Mouse (Mus musculus): Measurements from ENCODE around the gene Nfya. TPM values are rescaled to one million over a fixed set of nuclear protein-coding genes. Genes with fewer than 3 reads are reported as not detected.
"Not testable (repeated sequence)": the region's sequence is repeated elsewhere in the genome, so short reads cannot be mapped to it uniquely, and the experiment has no call there.

Gene Nfya
- polyA plus RNA-seq, 1 experiment from 2014 or later = 11.6 TPM

DNA sequence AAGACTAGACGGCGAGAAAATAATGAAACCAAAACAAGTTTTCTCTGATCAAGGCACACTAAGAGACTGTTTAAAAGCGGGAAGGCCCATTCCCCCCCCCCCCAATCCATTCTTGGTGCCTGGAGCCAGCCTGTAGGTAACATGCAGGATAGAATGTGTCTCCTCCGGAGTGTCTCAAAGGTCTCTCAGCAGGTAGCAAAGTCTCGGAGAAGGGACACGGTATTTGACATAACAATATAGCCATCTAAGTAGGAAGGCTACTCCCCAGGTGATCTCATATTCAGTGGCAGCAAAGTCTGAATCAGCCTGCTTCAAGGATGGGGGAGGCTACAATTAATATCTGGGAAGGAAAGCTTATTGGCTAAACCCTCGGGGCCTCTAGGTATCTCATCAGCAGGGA lies 56.7 kb downstream of the Nfya start:
- H3K4me2 ChIP-seq; H3K9me3 ChIP-seq; H3K36me3 ChIP-seq; H3K27ac ChIP-seq (replicated peaks); H3K9ac ChIP-seq; ATAC-seq (ENCODE audit: low FRiP score, low read depth); H3K4me3 ChIP-seq; H3K27me3 ChIP-seq; H3K4me1 ChIP-seq (replicated peaks): not testable (repeated sequence)
- WGBS = 63% methylated on average over 7 of the region's 7 CpGs

DNA sequence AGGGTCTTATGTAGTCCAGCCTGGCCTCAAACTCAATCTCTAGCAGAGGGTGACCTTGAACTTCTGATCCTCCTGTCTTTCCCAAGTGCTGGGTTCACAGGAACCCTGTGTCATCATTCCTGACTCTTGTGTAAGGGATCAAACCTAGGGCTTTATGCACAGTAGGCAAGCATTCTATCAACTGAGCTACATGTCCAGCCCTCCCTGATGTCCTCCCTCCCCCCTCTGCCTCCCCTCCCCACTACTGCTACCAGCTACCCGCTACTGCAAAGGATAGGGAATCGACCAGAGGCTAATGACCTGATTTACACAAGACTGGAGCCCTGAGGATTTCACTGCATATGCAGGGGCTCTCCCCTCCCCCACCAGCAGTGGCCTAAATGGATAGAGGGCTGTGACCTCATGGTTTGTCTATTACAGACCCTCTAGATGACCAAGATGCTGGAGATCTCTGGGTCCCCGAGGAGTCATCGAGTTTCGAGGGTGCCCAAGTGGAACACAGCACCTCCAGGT lies 59.0 kb downstream of the Nfya start:
- Histone ChIP-seq H3K9me3 (no peaks in the 10 kb centered on the region), H3K36me3 (no peaks in the 10 kb centered on the region), H3K9ac (no peak overlapping the region), H3K4me2 (no peak overlapping the region), H3K27me3 (no peaks in the 10 kb centered on the region), H3K27ac (replicated peaks) (no peak overlapping the region), H3K4me3 (no peak overlapping the region), H3K4me1 (replicated peaks) (no peaks in the 10 kb centered on the region)
- ATAC-seq (ENCODE audit: low FRiP score, low read depth) = no peak
- WGBS = 80% methylated on average over 5 of the region's 5 CpGs

DNA sequence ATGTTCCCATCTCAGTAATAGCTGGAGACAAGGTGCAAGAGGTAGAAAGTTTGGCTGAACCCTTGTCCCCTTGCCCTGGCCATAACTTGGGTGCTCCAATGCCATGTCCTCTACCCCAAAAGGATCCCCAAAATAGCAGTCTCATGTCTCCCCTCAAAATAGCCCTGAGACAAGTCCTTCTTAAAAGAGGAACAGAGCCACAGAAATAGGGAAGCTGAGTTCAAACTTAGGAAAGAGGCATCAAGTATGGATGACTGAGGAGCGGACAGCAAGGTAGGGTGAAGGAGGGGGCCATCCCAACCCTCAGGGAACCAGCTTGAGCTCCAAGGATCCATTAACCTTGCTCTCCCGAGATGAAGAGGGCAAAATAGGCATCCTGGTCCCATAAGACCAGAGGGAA lies 62.4 kb downstream of the Nfya start:
- Histone ChIP-seq H3K36me3 (no peaks in the 10 kb centered on the region), H3K27me3 (no peaks in the 10 kb centered on the region), H3K4me3 (no peak overlapping the region), H3K9me3 (no peaks in the 10 kb centered on the region), H3K4me1 (replicated peaks) (no peaks in the 10 kb centered on the region), H3K4me2 (no peak overlapping the region), H3K27ac (replicated peaks) (no peak overlapping the region), H3K9ac (no peak overlapping the region)
- WGBS = 80% methylated on average over 2 of the region's 2 CpGs
- no peak for ATAC-seq (ENCODE audit: low FRiP score, low read depth)

DNA sequence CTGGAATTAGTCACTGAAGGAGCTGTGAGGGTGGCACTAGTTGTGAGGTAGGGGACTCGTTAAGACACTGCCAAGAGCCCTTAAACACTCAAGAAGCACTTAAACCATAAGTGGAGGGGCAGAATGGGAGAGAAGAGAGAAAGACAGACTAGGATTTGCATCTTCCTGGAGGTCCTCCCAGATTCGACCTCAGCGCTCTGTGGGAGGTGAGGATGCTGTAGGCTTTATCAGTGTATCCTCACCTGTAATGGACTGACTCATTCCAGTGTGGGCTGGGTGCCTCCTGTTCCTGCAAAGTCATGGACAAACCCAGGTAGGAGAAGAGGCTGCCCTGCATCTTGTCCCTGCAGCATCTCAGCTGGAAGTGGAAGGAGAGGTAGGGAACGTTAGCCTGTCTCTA lies 62.9 kb downstream of the Nfya start:
- Histone ChIP-seq H3K27ac (replicated peaks) (no peak overlapping the region), H3K4me2 (no peak overlapping the region), H3K4me3 (no peak overlapping the region), H3K9me3 (no peaks in the 10 kb centered on the region), H3K9ac (no peak overlapping the region), H3K36me3 (no peaks in the 10 kb centered on the region), H3K4me1 (replicated peaks) (no peaks in the 10 kb centered on the region), H3K27me3 (no peaks in the 10 kb centered on the region)
- 79% methylated on average over 4 of the region's 4 CpGs for WGBS
- no peak for ATAC-seq (ENCODE audit: low FRiP score, low read depth)

DNA sequence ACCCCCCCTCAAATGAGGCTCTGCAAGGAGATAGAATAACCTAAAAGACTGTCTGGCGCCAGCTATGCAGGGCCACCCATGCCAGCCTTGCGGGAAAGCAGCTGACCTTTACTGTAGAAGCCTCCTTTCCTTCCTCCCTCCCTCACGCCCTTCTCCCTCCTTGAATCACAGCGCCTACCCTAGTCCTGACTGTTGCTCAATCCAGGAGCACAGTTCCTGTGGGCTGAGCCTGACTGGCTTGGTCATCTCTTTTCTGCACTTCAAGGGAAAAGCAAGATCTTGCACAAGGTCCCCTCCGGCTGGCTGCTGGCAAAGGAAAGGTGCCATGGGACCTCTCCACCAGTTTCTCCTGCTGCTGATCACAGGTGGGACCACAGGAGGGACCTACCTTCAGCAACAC lies 63.5 kb downstream of the Nfya start, which contains the start of gene Trem2:
Gene Trem2 (plus strand): TSS at position 171 of the 400 bp plus-strand sequence.
- 83% methylated on average over 5 of the region's 5 CpGs for whole genome bisulfite sequencing
- no peaks in the 10 kb centered on the region for H3K27me3 ChIP-seq
- H3K9me3 ChIP-seq = no peaks in the 10 kb centered on the region
- H3K4me2 ChIP-seq = no peak within 1 kb of the TSS
- H3K9ac ChIP-seq = no peak within 1 kb of the TSS
- no peak within 1 kb of the TSS for H3K4me3 ChIP-seq
- no peaks in the 10 kb centered on the region for H3K4me1 ChIP-seq (replicated peaks)
- no peak within 1 kb of the TSS for H3K27ac ChIP-seq (replicated peaks)
- H3K36me3 ChIP-seq = no peaks in the 10 kb centered on the region
- no peak for ATAC-seq (ENCODE audit: low FRiP score, low read depth)

DNA sequence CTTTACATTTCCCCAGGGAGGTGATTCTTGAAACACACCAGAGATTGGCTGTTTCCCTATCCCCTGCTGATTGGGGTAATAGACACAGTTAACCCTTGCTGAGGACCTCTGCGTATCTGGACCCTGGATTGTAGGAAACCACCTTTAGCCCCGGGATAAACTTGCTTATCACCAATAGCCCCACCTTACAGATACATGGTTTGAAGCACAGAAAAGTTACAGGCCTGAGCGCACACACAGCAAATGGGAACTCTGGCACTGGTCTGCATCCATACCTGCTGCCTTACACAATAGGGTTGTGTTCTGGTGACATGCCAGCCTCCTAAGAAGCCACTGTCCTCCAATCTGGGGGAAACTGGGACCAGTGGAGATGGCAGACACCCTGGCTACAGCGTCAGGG lies 63.9 kb downstream of the Nfya start:
- no peak overlapping the region for H3K4me2 ChIP-seq
- H3K27ac ChIP-seq (replicated peaks) = no peak overlapping the region
- H3K36me3 ChIP-seq = no peaks in the 10 kb centered on the region
- no peaks in the 10 kb centered on the region for H3K9me3 ChIP-seq
- no peak overlapping the region for H3K9ac ChIP-seq
- ATAC-seq (ENCODE audit: low FRiP score, low read depth) = no peak
- no peaks in the 10 kb centered on the region for H3K4me1 ChIP-seq (replicated peaks)
- no peaks in the 10 kb centered on the region for H3K27me3 ChIP-seq
- H3K4me3 ChIP-seq = no peak overlapping the region
- 84% methylated on average over 4 of the region's 4 CpGs for WGBS

DNA sequence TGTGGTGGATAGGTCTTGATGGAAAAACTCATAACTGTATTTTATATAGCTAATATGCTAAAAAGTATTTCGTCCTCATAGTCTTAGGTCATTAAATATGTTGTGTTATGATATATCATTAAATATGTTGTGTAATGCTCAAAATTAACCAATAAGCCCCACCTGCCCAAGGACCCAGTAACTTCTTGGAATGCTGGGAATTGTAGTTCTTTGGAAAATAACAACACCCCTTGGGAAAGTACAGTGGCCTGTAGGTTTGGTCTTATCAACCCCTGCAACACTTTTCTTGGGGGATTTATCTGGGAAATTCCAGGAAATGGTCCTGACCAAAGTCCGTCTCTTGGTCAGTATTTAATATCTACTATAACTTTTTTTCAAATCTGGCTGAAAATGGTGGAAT lies 66.6 kb downstream of the Nfya start:
- Histone ChIP-seq H3K27me3 (no peaks in the 10 kb centered on the region), H3K9me3 (no peaks in the 10 kb centered on the region), H3K4me2 (no peak overlapping the region), H3K4me3 (no peak overlapping the region), H3K27ac (replicated peaks) (no peak overlapping the region), H3K9ac (no peak overlapping the region), H3K36me3 (no peaks in the 10 kb centered on the region), H3K4me1 (replicated peaks) (no peaks in the 10 kb centered on the region)
- ATAC-seq (ENCODE audit: low FRiP score, low read depth) = no peak
- WGBS = 96% methylated on average over 2 of the region's 2 CpGs

DNA sequence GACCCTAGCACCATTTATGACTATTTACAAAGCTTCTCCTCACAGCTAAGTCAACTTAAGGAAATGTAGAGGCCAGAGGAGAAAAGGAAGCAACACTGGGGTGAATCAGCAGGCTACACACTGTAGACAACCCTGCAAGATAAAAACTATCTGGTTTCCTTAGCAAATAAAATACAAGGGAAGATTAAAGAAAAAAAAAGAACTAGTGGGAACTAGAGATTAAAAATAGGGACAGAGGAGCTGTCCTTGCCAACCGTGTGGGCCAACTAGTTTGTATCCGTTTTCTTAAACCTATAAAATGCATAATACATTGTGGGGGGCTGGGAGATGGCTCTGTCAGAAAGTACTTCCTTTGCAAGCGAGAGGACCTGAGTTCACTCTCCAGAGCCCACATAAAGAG lies 67.8 kb downstream of the Nfya start:
- Histone ChIP-seq H3K27ac (replicated peaks) (no peak overlapping the region), H3K36me3 (no peaks in the 10 kb centered on the region), H3K9me3 (no peaks in the 10 kb centered on the region), H3K27me3 (no peaks in the 10 kb centered on the region), H3K4me3 (no peak overlapping the region), H3K9ac (no peak overlapping the region), H3K4me2 (no peak overlapping the region), H3K4me1 (replicated peaks) (no peaks in the 10 kb centered on the region)
- WGBS = 85% methylated on average over 3 of the region's 3 CpGs
- no peak for ATAC-seq (ENCODE audit: low FRiP score, low read depth)

DNA sequence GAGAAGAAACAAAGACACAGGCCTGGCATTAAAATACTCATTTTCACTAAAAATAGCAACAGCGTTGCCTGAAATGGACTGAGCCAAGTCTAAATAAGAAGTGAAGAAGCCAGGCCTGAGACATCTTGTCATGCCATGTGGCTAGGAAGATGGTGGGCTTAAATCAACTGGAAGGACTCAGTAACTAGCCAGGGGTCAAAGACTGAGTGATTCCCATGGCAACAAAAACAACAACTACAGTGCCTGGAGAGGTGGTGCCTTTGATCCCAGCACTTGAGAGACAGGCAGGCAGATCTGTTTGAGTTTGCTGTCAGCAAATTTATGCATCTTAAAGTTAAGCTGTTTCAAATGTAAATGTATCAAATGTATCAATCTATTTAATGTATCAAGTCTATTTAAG lies 69.4 kb downstream of the Nfya start:
- 81% methylated on average over 1 of the region's 1 CpGs for WGBS

More for the DNA sequence above, 69.4 kb downstream of the Nfya start:
- no peaks in the 10 kb centered on the region for H3K36me3 ChIP-seq
- no peaks in the 10 kb centered on the region for H3K27me3 ChIP-seq
- H3K4me2 ChIP-seq = no peak overlapping the region
- no peak overlapping the region for H3K27ac ChIP-seq (replicated peaks)
- no peak for ATAC-seq (ENCODE audit: low FRiP score, low read depth)
- H3K4me1 ChIP-seq (replicated peaks) = no peaks in the 10 kb centered on the region
- H3K9ac ChIP-seq = no peak overlapping the region
- no peaks in the 10 kb centered on the region for H3K9me3 ChIP-seq
- H3K4me3 ChIP-seq = no peak overlapping the region

Other genes starting within 250 kb of the Nfya start
- 0.21 TPM in 1 of 2 replicates, not detected in the other for gene A530064D06Rik, start 242.6 kb downstream of the Nfya start, polyA plus RNA-seq (2015; fragmentation: Nextera tagmentation; extraction: Ambion mirVana)
- not detected in 2 replicates for gene Trem1, start 177.1 kb downstream of the Nfya start, polyA plus RNA-seq (2015; fragmentation: Nextera tagmentation; extraction: Ambion mirVana)
- gene Trem3, start 162.1 kb downstream of the Nfya start, polyA plus RNA-seq (2015; fragmentation: Nextera tagmentation; extraction: Ambion mirVana) = not detected in 2 replicates
- gene Treml4, start 145.6 kb downstream of the Nfya start, polyA plus RNA-seq (2015; fragmentation: Nextera tagmentation; extraction: Ambion mirVana) = 0.30 and 1.1 TPM in 2 replicates
- gene Treml2, start 110.4 kb downstream of the Nfya start, polyA plus RNA-seq (2015; fragmentation: Nextera tagmentation; extraction: Ambion mirVana) = 0.13 and 0.21 TPM in 2 replicates
- 0.05 and 0.24 TPM in 2 replicates for gene B430306N03Rik, start 93.8 kb downstream of the Nfya start, polyA plus RNA-seq (2015; fragmentation: Nextera tagmentation; extraction: Ambion mirVana)
- 4.2 and 4.9 TPM in 2 replicates for gene Trem2, start 63.5 kb downstream of the Nfya start, polyA plus RNA-seq (2015; fragmentation: Nextera tagmentation; extraction: Ambion mirVana)
- gene Treml1, start 50.0 kb downstream of the Nfya start, polyA plus RNA-seq (2015; fragmentation: Nextera tagmentation; extraction: Ambion mirVana) = 0.47 and 0.61 TPM in 2 replicates
- gene Oard1, start 108 bp upstream of the Nfya start, polyA plus RNA-seq (2015; fragmentation: Nextera tagmentation; extraction: Ambion mirVana) = 35.1 TPM in 2 replicates
- 0.62 and 0.65 TPM in 2 replicates for gene Apobec2, start 23.0 kb upstream of the Nfya start, polyA plus RNA-seq (2015; fragmentation: Nextera tagmentation; extraction: Ambion mirVana)
- 1.2 and 1.8 TPM in 2 replicates for gene Tspo2, start 41.6 kb upstream of the Nfya start, polyA plus RNA-seq (2015; fragmentation: Nextera tagmentation; extraction: Ambion mirVana)
- 0.39 TPM in 1 of 2 replicates, not detected in the other for gene Unc5cl, start 45.0 kb upstream of the Nfya start, polyA plus RNA-seq (2015; fragmentation: Nextera tagmentation; extraction: Ambion mirVana)

Measured in hindbrain, embryonic 15.5 days (tissue).